Mouse (Mus musculus) spleen, postnatal 4 days (tissue): Measurements from ENCODE around the gene 4930447C04Rik.

Source experiments
- DNase-seq, 2 experiments: peaks; one replicate each; pipeline ENCODE4 v3.0.0; 2022; ENCODE audit warnings: low spot score in 2 of 2

Gene 4930447C04Rik

DNA sequence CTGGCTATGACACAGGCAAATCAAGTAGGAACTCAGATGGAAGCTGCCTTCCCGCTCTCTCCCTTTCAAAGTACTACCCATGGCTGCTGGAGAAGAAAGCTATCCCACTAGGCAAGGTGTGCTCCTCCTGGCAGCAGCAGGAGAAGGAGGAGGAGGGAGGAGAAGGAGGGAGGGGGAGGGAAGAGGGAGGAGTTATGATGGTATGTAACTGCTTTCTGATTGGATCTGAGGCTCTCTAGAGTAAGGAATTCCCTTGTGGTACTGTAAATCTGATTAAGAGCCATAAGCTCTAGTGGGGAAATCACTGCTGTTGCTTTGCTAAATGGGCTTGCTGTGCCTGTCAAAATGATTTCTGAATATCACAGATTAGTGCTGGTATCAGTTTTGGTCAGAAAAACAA lies 99.1 kb downstream of the 4930447C04Rik start:
- no peak for DNase-seq

DNA sequence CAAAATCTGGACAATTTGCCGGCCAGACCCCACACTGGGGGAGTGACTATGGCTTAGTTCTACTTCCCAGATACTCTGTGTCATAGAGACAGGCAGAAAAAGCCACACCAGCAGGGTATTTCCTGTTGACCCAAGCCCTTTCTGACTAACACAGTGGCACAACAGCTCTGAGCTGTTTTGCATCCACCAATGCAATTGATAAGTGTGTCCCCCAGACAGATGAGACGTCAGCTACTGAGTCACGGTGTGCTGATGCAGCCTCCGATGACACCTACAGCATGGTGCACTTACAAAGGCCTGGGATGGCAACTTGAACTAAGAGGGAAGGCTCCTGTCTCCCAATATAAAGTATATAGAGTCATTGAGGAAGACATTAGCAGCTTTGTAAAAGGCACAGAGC lies 103.3 kb downstream of the 4930447C04Rik start:
- DNase-seq = no peak

DNA sequence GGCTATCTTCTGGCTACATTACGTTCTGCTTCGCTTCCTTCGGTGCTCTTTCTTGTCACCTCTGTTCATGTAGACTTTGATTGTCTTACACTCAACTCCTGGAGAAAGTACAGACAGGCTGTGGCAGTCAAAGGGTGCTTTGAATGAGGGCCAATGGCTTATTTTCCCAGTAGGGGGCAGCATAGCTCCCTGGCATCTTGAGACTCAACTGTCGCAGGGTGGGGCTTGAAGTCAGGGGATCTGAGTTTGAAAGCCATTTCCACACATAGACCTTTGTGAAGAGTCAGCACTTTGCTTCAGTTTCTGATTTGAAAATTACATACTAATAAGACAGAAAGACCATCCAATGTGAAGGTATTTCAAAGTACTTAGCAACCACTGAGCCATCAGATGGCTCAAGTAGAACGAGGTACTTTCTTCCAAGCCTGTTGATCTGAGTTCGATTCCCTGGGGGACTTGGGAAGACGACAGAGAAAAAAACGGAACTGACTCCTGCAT lies 105.0 kb downstream of the 4930447C04Rik start:
- DNase-seq = no peak

DNA sequence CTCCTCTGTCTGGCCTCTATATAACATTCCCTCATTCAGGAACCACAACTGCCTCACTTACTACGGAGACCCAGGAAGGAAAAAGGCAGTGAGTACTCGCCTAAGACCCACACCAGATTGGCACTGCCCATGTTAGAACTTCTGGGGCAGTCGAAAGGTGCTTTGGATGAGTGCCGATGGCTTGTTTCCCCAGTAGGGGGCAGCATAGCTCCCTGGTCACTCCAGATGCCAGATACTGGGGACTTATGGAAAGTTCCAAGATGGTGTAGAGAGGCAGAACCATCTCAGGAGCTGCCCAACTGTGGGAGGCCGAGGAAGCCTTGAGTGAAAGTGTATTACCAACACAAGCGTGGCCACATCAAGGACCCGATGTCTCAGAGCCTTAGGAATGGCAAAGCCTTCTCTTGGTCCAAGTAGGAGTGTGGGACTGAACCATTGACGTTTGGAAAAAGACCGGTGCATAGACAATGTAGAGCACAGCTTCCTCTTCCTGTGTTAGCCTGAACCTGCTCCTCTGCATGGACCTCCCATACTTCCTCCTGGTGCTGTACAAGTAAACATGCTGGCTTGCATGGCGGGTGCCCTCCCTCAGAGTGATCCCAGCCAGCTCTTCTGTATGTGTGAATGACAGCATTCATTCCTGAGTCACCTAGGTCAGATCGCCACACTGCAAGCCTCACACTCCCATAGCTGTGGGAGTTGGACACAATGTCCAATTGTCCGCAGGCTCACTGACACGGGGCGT lies 105.6 kb downstream of the 4930447C04Rik start:
- no peak for DNase-seq

DNA sequence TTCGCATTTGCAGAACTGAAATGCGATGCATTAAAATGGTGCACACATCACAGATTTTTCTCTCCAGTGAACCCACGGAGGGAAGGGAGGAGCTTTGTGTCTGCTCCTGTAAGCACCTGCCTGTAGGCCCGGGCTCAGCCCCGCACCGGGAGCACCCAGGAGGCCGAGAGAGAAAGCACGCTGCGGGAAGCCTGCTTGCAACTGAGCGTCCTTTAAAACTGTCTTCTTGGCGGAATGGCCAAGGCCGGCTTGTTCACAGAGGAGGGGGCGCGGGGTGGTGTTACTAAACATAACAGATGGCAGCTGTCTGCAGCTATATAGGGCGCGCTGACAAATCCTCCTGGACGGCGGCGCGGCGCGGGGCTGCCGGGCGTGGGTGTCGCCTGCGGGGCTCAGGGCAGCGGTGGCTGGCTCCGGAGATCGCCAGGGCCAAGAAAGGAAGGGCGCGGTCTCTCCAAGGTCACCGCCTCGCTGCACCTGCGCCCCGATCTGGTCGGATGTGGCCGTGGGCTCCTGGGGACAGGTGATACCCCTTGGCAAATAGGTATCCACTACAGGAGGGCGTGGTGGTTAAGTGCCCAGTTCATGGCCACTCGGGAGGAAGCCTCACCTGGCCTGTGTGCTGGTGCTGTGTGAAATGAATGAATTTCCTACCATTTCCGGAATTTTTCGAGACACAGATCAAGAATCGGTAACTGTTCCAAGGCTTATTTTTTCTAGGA lies 108.7 kb downstream of the 4930447C04Rik start:
- DNase-seq = no peak
